Mouse (Mus musculus): Measurements from ENCODE around the gene Socs7. TPM values are rescaled to one million over a fixed set of nuclear protein-coding genes. Genes with fewer than 3 reads are reported as not detected.

The Socs7 gene
- total RNA-seq, 1 experiment from 2014 or later, result 13.6 TPM

- ATAC-seq (replicated peaks in 1 of 2; ENCODE audit: insufficient read depth in 1 of 2, low FRiP score in 2 of 2, low TSS enrichment in 1 of 2, low read depth in 1 of 2, poor library complexity in 2 of 2, severe bottlenecking in 2 of 2), result no peak; a peak in 1 of 4 replicates
Measured at GRCm38 (mm10) chr11:97445999-97446511, 83.7 kb downstream of the Socs7 start.

- no peak for ATAC-seq (replicated peaks in 1 of 2; ENCODE audit: insufficient read depth in 1 of 2, low FRiP score in 2 of 2, low TSS enrichment in 1 of 2, low read depth in 1 of 2, poor library complexity in 2 of 2, severe bottlenecking in 2 of 2)
Measured at GRCm38 (mm10) chr11:97447979-97448378, 85.6 kb downstream of the Socs7 start.

Other genes with a start within 250 kb of the Socs7 start
- gene Tbx21, start 247.2 kb upstream of the Socs7 start, total RNA-seq (2017), result 0.45 and 1.1 TPM in 2 replicates
- 6.6 and 8.1 TPM in 2 replicates for gene Tbkbp1, start 211.1 kb upstream of the Socs7 start, total RNA-seq (2017)
- gene Kpnb1, start 174.7 kb upstream of the Socs7 start, total RNA-seq (2017), result 329 and 360 TPM in 2 replicates
- 33.1 and 59.0 TPM in 2 replicates for gene Npepps, start 81.9 kb upstream of the Socs7 start, total RNA-seq (2017)
- 21.4 and 22.7 TPM in 2 replicates for gene Mrpl45, start 46.8 kb upstream of the Socs7 start, total RNA-seq (2017)
- gene Gpr179, start 10.5 kb upstream of the Socs7 start, total RNA-seq (2017), result 0.10 and 0.31 TPM in 2 replicates
- gene Arhgap23, start 53.0 kb downstream of the Socs7 start, total RNA-seq (2017), result 7.3 and 11.4 TPM in 2 replicates
- not detected in 2 replicates for gene 4933428G20Rik, start 137.8 kb downstream of the Socs7 start, total RNA-seq (2017)
- gene Srcin1, start 213.6 kb downstream of the Socs7 start, total RNA-seq (2017), result not detected in 2 replicates